Mouse (Mus musculus): ENCODE data around the gene Myo1g. TPM values are rescaled to one million over a fixed set of nuclear protein-coding genes. Genes with fewer than 3 reads are reported as not detected.

Gene Myo1g
- polyA plus RNA-seq, 1 experiment, result 0.04 TPM

DNA sequence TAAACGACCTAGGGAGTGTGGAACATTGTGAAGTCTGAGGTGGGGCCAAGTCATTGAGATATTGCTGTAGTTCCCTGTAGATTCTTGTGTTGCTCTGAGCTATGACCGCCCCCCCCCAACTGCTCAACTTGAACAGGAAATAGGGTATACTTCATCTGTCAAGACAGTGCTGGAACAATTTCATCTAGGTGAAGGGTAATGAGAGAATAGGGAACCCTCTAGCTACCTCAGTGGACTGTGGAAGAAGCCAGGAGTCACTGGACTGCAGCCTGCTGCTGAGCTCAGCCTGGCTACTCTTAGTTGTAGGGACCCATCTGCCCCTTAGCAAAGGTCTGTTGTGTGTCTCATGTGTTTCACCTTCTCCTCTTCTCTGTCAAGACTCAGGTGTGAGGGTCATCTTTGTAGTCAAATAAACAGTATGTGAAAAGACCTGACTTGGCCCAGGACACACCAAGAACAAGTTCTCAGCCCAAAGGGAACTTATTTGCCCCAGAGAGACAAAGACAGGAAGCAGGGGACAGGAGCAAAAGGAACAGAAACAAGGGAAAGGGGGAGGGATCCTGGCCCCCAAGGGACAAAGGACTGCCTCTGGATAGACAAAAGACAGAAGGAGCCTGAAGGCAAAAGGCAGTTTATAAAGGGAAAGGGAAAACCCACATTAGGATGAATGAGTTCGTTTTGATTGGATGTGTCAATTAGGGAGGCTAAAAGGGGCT lies 36.4 kb downstream of the Myo1g start:
- TF ChIP-seq USF1 (IDR thresholded peaks at IDR 0.05; ENCODE audit: low read depth) (no peak), MYOG (IDR thresholded peaks at IDR 0.05; ENCODE audit: control insufficient read depth, extremely low read depth, insufficient read length) (no peak), MAX (IDR thresholded peaks at IDR 0.05) (no peak)
- Histone ChIP-seq H3K4me3 (ENCODE audit: insufficient read depth, poor library complexity, severe bottlenecking) (no peak overlapping the region), H3K79me2 (ENCODE audit: control insufficient read depth, insufficient read depth) (no peaks in the 10 kb centered on the region), H3K79me3 (ENCODE audit: low read depth) (no peaks in the 10 kb centered on the region), H3K36me3 (ENCODE audit: control insufficient read depth, insufficient read depth) (no peaks in the 10 kb centered on the region), H3K27me3 (ENCODE audit: control insufficient read depth, insufficient read depth, insufficient read length) (no peaks in the 10 kb centered on the region), H3ac (ENCODE audit: control insufficient read depth, insufficient read length, low read depth) (no peak overlapping the region)

DNA sequence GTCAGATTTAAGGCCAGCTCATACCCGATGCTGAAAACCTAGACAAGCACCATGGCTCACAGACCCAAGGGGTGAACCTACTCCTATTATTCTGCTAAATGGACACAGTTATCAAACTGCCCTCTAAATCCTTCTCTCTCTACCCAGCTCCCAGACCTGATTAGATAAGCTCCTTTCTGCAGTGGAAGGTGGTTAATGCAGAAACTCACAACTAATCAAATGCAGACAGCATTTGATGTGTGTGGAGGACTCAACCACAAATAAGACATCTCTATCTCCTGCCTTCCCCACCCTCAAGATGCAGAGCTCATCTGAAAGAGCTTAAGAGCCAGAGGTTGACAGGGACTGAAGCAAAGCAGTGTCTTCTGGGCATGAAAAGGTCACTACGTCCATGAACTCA lies 37.7 kb downstream of the Myo1g start:
- no peaks in the 10 kb centered on the region for H3K27me3 ChIP-seq (ENCODE audit: control insufficient read depth, insufficient read depth, insufficient read length)
- no peak overlapping the region for H3K4me3 ChIP-seq (ENCODE audit: insufficient read depth, poor library complexity, severe bottlenecking)
- H3K36me3 ChIP-seq (ENCODE audit: control insufficient read depth, insufficient read depth), result no peaks in the 10 kb centered on the region
- H3K79me3 ChIP-seq (ENCODE audit: low read depth), result no peaks in the 10 kb centered on the region
- TF ChIP-seq MYOD1 (IDR thresholded peaks at IDR 0.05; ENCODE audit: control insufficient read depth, insufficient read length, low read depth) (no peak), MAX (IDR thresholded peaks at IDR 0.05) (no peak), USF1 (IDR thresholded peaks at IDR 0.05; ENCODE audit: low read depth) (no peak), CTCF (IDR thresholded peaks at IDR 0.05; ENCODE audit: control insufficient read depth, insufficient read depth, insufficient read length) (no peak), FOSL1 (IDR thresholded peaks at IDR 0.05; ENCODE audit: insufficient read depth, low read length, poor library complexity, severe bottlenecking) (no peak), CEBPB (IDR thresholded peaks at IDR 0.05; ENCODE audit: low read depth) (no peak), MYOG (IDR thresholded peaks at IDR 0.05; ENCODE audit: control insufficient read depth, extremely low read depth, insufficient read length) (no peak)
- H3K79me2 ChIP-seq (ENCODE audit: control insufficient read depth, insufficient read depth), result no peaks in the 10 kb centered on the region
- H3ac ChIP-seq (ENCODE audit: control insufficient read depth, insufficient read length, low read depth), result no peak overlapping the region

DNA sequence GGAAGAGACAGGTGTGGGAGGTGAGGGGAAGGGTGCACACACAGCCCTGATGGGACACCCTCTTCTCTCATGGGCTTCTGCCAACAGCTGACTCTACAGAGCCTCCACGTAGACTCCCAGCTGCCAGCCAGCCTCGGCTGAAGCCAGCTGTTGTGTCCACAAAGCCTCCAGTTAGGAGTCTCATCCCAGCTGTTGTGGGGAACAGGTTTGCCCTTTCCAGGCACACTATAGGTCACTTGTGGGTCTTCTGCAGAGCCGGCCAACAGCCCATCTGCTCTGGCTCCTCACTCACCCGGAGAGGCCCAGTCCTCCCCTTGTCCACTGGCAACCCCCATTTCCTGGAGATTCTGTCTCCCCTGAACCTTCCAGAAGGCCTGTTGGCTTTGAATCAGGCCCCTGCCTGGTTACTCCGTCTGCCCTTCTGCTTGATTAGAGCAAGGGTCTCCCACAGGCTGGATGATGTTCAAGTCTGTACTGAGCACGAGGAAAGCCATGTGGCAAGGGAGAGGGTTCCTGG lies 39.0 kb downstream of the Myo1g start:
- no peak overlapping the region for H3K4me3 ChIP-seq (ENCODE audit: insufficient read depth, poor library complexity, severe bottlenecking)
- no peaks in the 10 kb centered on the region for H3K79me2 ChIP-seq (ENCODE audit: control insufficient read depth, insufficient read depth)
- H3K79me3 ChIP-seq (ENCODE audit: low read depth), result no peaks in the 10 kb centered on the region
- no peaks in the 10 kb centered on the region for H3K36me3 ChIP-seq (ENCODE audit: control insufficient read depth, insufficient read depth)
- no peak overlapping the region for H3ac ChIP-seq (ENCODE audit: control insufficient read depth, insufficient read length, low read depth)
- no peaks in the 10 kb centered on the region for H3K27me3 ChIP-seq (ENCODE audit: control insufficient read depth, insufficient read depth, insufficient read length)
- TF ChIP-seq USF1 (IDR thresholded peaks at IDR 0.05; ENCODE audit: low read depth) (peak; percentile 1), FOSL1 (IDR thresholded peaks at IDR 0.05; ENCODE audit: insufficient read depth, low read length, poor library complexity, severe bottlenecking) (no peak), MYOD1 (IDR thresholded peaks at IDR 0.05; ENCODE audit: control insufficient read depth, insufficient read length, low read depth) (peak; percentile 100), MYOG (IDR thresholded peaks at IDR 0.05; ENCODE audit: control insufficient read depth, extremely low read depth, insufficient read length) (no peak)

DNA sequence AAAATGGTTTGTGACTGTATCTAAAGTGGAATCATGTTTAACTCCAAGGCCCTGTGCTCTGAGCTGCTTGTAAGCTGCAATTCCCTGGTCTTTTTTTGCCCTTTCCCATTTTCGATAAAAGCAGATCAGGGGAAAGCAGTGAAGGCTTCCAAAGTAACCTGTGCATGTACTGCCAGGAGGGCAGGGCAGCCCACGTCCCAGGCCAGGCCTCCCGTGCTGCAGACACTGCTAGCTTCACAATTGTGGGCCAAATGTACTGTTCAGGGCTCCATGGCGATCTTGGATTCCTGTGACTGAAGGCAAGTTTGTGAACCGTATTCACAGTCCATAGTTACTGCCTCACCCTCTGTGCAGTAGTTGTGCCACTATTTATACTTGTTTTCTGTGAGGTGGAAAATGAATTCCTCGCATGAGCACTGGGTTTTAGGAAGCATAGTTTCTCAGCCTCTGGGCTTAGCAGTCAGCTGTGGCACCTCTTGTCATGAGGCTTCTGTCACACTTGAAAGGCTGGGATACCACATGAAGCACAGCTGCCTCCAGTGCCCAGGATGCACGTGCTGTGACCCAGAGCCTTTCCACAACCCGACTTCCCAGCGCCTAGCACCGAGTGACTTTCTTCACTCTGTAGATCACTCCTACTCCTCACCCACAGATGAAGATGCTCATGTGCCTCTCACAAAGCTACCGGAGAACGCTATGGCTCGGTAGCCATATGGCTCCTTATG lies 39.9 kb downstream of the Myo1g start:
- TF ChIP-seq MAX (IDR thresholded peaks at IDR 0.05), result no peak
- TF ChIP-seq CTCF (IDR thresholded peaks at IDR 0.05; ENCODE audit: control insufficient read depth, insufficient read depth, insufficient read length), result no peak
- no peak for TF ChIP-seq USF1 (IDR thresholded peaks at IDR 0.05; ENCODE audit: low read depth)
- TF ChIP-seq FOSL1 (IDR thresholded peaks at IDR 0.05; ENCODE audit: insufficient read depth, low read length, poor library complexity, severe bottlenecking), result no peak
- peak; percentile 42 for TF ChIP-seq MYOD1 (IDR thresholded peaks at IDR 0.05; ENCODE audit: control insufficient read depth, insufficient read length, low read depth)
- TF ChIP-seq CEBPB (IDR thresholded peaks at IDR 0.05; ENCODE audit: low read depth), result no peak
- no peak for TF ChIP-seq MYOG (IDR thresholded peaks at IDR 0.05; ENCODE audit: control insufficient read depth, extremely low read depth, insufficient read length)
- Histone ChIP-seq H3K79me3 (ENCODE audit: low read depth) (no peaks in the 10 kb centered on the region), H3K4me3 (ENCODE audit: insufficient read depth, poor library complexity, severe bottlenecking) (no peak overlapping the region), H3K36me3 (ENCODE audit: control insufficient read depth, insufficient read depth) (no peaks in the 10 kb centered on the region), H3K27me3 (ENCODE audit: control insufficient read depth, insufficient read depth, insufficient read length) (no peaks in the 10 kb centered on the region), H3ac (ENCODE audit: control insufficient read depth, insufficient read length, low read depth) (no peak overlapping the region), H3K79me2 (ENCODE audit: control insufficient read depth, insufficient read depth) (no peaks in the 10 kb centered on the region)

DNA sequence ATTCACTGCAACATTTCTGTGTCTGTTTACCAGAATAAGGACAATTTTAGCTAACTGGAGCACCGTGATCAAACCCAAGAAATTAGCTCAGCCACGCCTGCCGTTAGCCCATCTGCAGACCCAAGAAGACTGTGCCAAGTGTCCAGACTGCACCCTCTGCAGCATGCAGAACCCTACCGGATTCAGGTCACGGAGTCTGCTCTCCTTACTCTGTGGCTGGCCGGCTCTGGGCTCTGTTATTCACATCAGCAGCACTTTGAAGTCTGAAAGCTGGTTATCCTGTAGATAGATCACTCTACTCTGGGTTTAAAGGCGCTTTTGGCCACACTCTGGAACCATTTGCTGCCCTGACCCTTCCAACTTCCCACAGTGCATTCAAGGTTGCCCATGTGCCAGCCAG lies 40.6 kb downstream of the Myo1g start:
- H3K36me3 ChIP-seq (ENCODE audit: control insufficient read depth, insufficient read depth), result no peaks in the 10 kb centered on the region
- TF ChIP-seq CTCF (IDR thresholded peaks at IDR 0.05; ENCODE audit: control insufficient read depth, insufficient read depth, insufficient read length) (no peak), MYOG (IDR thresholded peaks at IDR 0.05; ENCODE audit: control insufficient read depth, extremely low read depth, insufficient read length) (no peak), USF1 (IDR thresholded peaks at IDR 0.05; ENCODE audit: low read depth) (no peak), CEBPB (IDR thresholded peaks at IDR 0.05; ENCODE audit: low read depth) (no peak)
- H3ac ChIP-seq (ENCODE audit: control insufficient read depth, insufficient read length, low read depth), result no peak overlapping the region
- peaks cover 5% of the 10 kb centered on the region for H3K79me2 ChIP-seq (ENCODE audit: control insufficient read depth, insufficient read depth)
- no peaks in the 10 kb centered on the region for H3K79me3 ChIP-seq (ENCODE audit: low read depth)
- H3K4me3 ChIP-seq (ENCODE audit: insufficient read depth, poor library complexity, severe bottlenecking), result no peak overlapping the region
- H3K27me3 ChIP-seq (ENCODE audit: control insufficient read depth, insufficient read depth, insufficient read length), result no peaks in the 10 kb centered on the region

DNA sequence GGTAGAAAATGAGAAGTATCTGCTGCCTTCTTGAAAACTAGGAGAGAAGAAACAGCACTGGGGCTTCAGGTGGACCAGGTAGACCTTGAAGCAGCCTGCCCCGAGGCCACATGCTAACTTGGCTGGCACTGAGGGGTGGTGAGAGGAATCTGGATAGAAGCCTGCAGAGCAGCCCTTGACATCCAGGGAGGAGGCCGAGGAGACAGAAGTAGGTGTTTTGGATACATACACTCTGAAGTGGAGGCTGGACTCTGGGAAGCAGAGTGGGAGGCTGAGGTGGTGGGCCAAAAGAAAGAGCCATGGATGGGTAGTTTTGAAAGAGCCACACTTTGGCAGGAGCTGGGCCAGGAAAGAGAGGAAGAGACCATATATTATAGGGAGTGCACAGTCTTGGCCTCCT lies 41.5 kb downstream of the Myo1g start:
- H3K79me2 ChIP-seq (ENCODE audit: control insufficient read depth, insufficient read depth), result peaks cover 15% of the 10 kb centered on the region
- no peak overlapping the region for H3ac ChIP-seq (ENCODE audit: control insufficient read depth, insufficient read length, low read depth)
- H3K4me3 ChIP-seq (ENCODE audit: insufficient read depth, poor library complexity, severe bottlenecking), result no peak overlapping the region
- H3K36me3 ChIP-seq (ENCODE audit: control insufficient read depth, insufficient read depth), result peaks cover 7% of the 10 kb centered on the region
- H3K79me3 ChIP-seq (ENCODE audit: low read depth), result peaks cover 9% of the 10 kb centered on the region
- H3K27me3 ChIP-seq (ENCODE audit: control insufficient read depth, insufficient read depth, insufficient read length), result no peaks in the 10 kb centered on the region
- TF ChIP-seq CTCF (IDR thresholded peaks at IDR 0.05; ENCODE audit: control insufficient read depth, insufficient read depth, insufficient read length) (no peak), MYOD1 (IDR thresholded peaks at IDR 0.05; ENCODE audit: control insufficient read depth, insufficient read length, low read depth) (no peak), CEBPB (IDR thresholded peaks at IDR 0.05; ENCODE audit: low read depth) (no peak), USF1 (IDR thresholded peaks at IDR 0.05; ENCODE audit: low read depth) (no peak)

All from C2C12 (cell line).